Comparison of ENCODE assay signal across 18 mouse cellular contexts in the genomic region with DNA sequence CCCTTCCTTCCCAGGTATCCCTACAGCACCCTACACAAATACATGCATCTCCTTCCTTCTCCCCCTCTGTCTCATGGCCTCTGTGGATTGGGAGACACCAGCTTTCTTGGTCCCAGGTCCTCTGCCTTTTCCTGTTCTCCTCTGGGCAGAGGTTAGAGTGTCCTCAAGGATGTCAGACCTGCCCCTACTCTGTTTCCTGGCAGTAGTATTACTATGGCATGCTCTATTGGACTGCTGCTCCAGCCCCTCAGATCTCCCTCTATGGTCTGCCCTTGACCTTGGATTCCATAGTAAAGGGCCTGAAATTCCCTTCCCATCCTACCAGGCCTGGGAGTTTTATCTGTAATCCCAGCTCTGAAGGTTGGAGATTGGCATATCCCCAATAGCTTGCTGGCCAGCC. TPM values are rescaled to one million over a fixed set of nuclear protein-coding genes. Genes with fewer than 3 reads are reported as not detected.
DNase-seq lines count a peak whose midpoint lies in the region; ATAC-seq and TF ChIP-seq lines count a peak whose summit lies in the region.
"Had no signal": no experiment of that assay in that cellular context is flagged by ENCODE, and none has a peak within 500 bp of the region (broad histone marks: within the 10 kb centered on the region; RNA-seq: fewer than 3 reads in every experiment).

No protein-coding gene starts in this region.

- H3K79me2 ChIP-seq in liver, adult 2 months (ENCODE audit: control insufficient read depth, insufficient read depth, low read length), result no peaks in the 10 kb centered on the region
- H3K79me2 ChIP-seq in myocyte (ENCODE audit: control insufficient read depth, insufficient read depth), result no peaks in the 10 kb centered on the region

- H3K4me3 ChIP-seq in liver, adult 2 months (ENCODE audit: insufficient read depth, low read depth, low read length), result no peak overlapping the region
- no peak overlapping the region; the same call in 1 of the 2 replicates for H3K4me3 ChIP-seq in embryonic facial prominence, embryonic 13.5 days
- peak overlapping the region; percentile 28 for H3K4me3 ChIP-seq in myocyte
- no peak overlapping the region for H3K4me3 ChIP-seq in layer of hippocampus, adult 2 months

- H3K27ac ChIP-seq in liver, adult 2 months (replicated peaks; ENCODE audit: insufficient read depth, low read depth, low read length), result no peak overlapping the region
- H3K27ac ChIP-seq in embryonic facial prominence, embryonic 13.5 days, result no peak overlapping the region
- H3K27ac ChIP-seq in layer of hippocampus, adult 2 months, result no peak overlapping the region
- H3K27ac ChIP-seq: macrophage had no signal

- TF ChIP-seq CTCF in liver, adult 2 months (IDR thresholded peaks at IDR 0.05; ENCODE audit: low read depth, low read length), result no peak
- TF ChIP-seq CTCF in layer of hippocampus, adult 2 months (conservative IDR thresholded peaks at IDR 0.05), result no peak

- DNase-seq in cerebellum, adult 9-11 months, result peak; percentile 21
- no peak for DNase-seq in cerebellum, postnatal 36 days
- peak; percentile 72 for DNase-seq in liver, adult 2 months (ENCODE audit: extremely low read depth, low read depth, low spot score)
- DNase-seq in liver, result no peak
- no peak for DNase-seq in layer of hippocampus, adult 2 months (ENCODE audit: low spot score in 2 of 2)
- DNase-seq: B cell, adult 2 months; cerebellum, adult 11 months; gastrocnemius, postnatal 36 days; heart, postnatal 14 days had no signal

- no peaks in the 10 kb centered on the region for H3K27me3 ChIP-seq in liver, adult 2 months (ENCODE audit: control insufficient read depth, insufficient read depth, low read length)
- H3K27me3 ChIP-seq in embryonic facial prominence, embryonic 13.5 days, result no peaks in the 10 kb centered on the region
- H3K27me3 ChIP-seq in myocyte (ENCODE audit: control insufficient read depth, insufficient read depth, insufficient read length), result no peaks in the 10 kb centered on the region
- H3K27me3 ChIP-seq: kidney, embryonic 15.5 days had no signal

- H3K4me2 ChIP-seq in embryonic facial prominence, embryonic 13.5 days, result peak overlapping the region; percentile 80; the same call in 1 of the 2 replicates
- peak overlapping the region; percentile 68 for H3K4me2 ChIP-seq in myocyte (ENCODE audit: low read depth)

- no peaks in the 10 kb centered on the region for H3K9me3 ChIP-seq in embryonic facial prominence, embryonic 13.5 days

- no peak for TF ChIP-seq POLR2A in liver, adult 2 months (IDR thresholded peaks at IDR 0.05; ENCODE audit: extremely low read depth, insufficient read depth, low read length)
- TF ChIP-seq POLR2A in myocyte (IDR thresholded peaks at IDR 0.05; ENCODE audit: insufficient read length, low read depth), result no peak

- peaks cover 17% of the 10 kb centered on the region for H3K36me3 ChIP-seq in liver, adult 2 months (ENCODE audit: control insufficient read depth, insufficient read depth, low read length)
- peaks cover 23% of the 10 kb centered on the region for H3K36me3 ChIP-seq in embryonic facial prominence, embryonic 13.5 days
- no peaks in the 10 kb centered on the region for H3K36me3 ChIP-seq in myocyte (ENCODE audit: control insufficient read depth, insufficient read depth)

- peaks cover 8% of the 10 kb centered on the region for H3K4me1 ChIP-seq in liver, adult 2 months (ENCODE audit: control insufficient read depth, insufficient read depth, low read length)
- H3K4me1 ChIP-seq in embryonic facial prominence, embryonic 13.5 days, result peaks cover 17% of the 10 kb centered on the region

- H3ac ChIP-seq in myocyte (ENCODE audit: control insufficient read depth, insufficient read length), result no peak overlapping the region

- ATAC-seq in embryonic facial prominence, embryonic 13.5 days (ENCODE audit: insufficient number of reproducible peaks, insufficient read depth, low FRiP score, low TSS enrichment, low read depth), result no peak
- ATAC-seq: inflammation-experienced regulatory T-cells, adult 6 months had no signal

- H3K9ac ChIP-seq in liver, adult 2 months (ENCODE audit: low read depth, low read length), result no peak overlapping the region
- peak overlapping the region; percentile 91; the same call in 1 of the 2 replicates for H3K9ac ChIP-seq in embryonic facial prominence, embryonic 13.5 days

TF ChIP-seq in myocyte, 11 proteins besides CTCF, POLR2A, EP300 and RAD21:
- TF ChIP-seq MYOD1 (IDR thresholded peaks at IDR 0.05; ENCODE audit: control insufficient read depth in 1 of 3, insufficient read length in 2 of 3, low read depth in 2 of 3) (no peak), CEBPB (IDR thresholded peaks at IDR 0.05; ENCODE audit: insufficient read depth, poor library complexity, severe bottlenecking) (no peak), MAX (IDR thresholded peaks at IDR 0.05; ENCODE audit: low read depth) (no peak), REST (IDR thresholded peaks at IDR 0.05; ENCODE audit: insufficient read depth, insufficient read length) (no peak), MYOG (IDR thresholded peaks at IDR 0.05; ENCODE audit: control insufficient read depth in 1 of 3, insufficient read depth in 1 of 3, insufficient read length in 2 of 3, low read depth in 2 of 3) (no peak), POLR2AphosphoS2 (IDR thresholded peaks at IDR 0.05; ENCODE audit: insufficient read length, low read depth) (no peak), SRF (IDR thresholded peaks at IDR 0.05; ENCODE audit: control insufficient read depth, insufficient read length, low read depth) (no peak)

RNA-seq across cellular contexts. Expression of a gene that starts 1.6 kb away (rescaled TPM):
- 6.5 and 8.6 TPM in 2 replicates for total RNA-seq in liver, adult 2 months (2014; rRNA removed)
- 9.8 and 15.1 TPM in 2 replicates for polyA plus RNA-seq in liver, adult 2 months (2012; rRNA removed)
- 30.8 and 34.0 TPM in 2 replicates for polyA plus RNA-seq in embryonic facial prominence, embryonic 13.5 days (2015; fragmentation: Nextera tagmentation; extraction: Ambion mirVana)
- 36.7 TPM for polyA plus RNA-seq in myocyte (2012; fragmentation: generic; extraction: Trizol)
- total RNA-seq in layer of hippocampus, adult 2 months (2021), result 10 to 100 TPM; 13.5 to 14.7 TPM

RNA-seq across cellular contexts. Expression of a gene that starts 15.5 kb away (rescaled TPM):
- 0.18 and 0.87 TPM in 2 replicates for total RNA-seq in liver, adult 2 months (2014; rRNA removed)
- 0.47 and 1.7 TPM in 2 replicates for polyA plus RNA-seq in liver, adult 2 months (2012; rRNA removed)
- polyA plus RNA-seq in embryonic facial prominence, embryonic 13.5 days (2015; fragmentation: Nextera tagmentation; extraction: Ambion mirVana), result 0.37 TPM in 1 of 2 replicates, not detected in the other
- polyA plus RNA-seq in myocyte (2012; fragmentation: generic; extraction: Trizol), result 0.01 TPM
- not detected for total RNA-seq in layer of hippocampus, adult 2 months (2021)
- total RNA-seq: gastrocnemius, postnatal 36 days; layer of hippocampus, adult 8-10 months; left cerebral cortex, adult 8-10 months; midbrain, postnatal 0 days had no signal
- polyA plus RNA-seq: erythroblast, embryonic 14.5 days had no signal

RNA-seq across cellular contexts. Expression of a gene that starts 32.7 kb away (rescaled TPM):
- 5.0 TPM in 1 of 2 replicates, not detected in the other for total RNA-seq in liver, adult 2 months (2014; rRNA removed)
- 0.21 and 0.34 TPM in 2 replicates for polyA plus RNA-seq in liver, adult 2 months (2012; rRNA removed)
- 7.9 and 11.5 TPM in 2 replicates for polyA plus RNA-seq in embryonic facial prominence, embryonic 13.5 days (2015; fragmentation: Nextera tagmentation; extraction: Ambion mirVana)
- polyA plus RNA-seq in myocyte (2012; fragmentation: generic; extraction: Trizol), result 1,699 TPM
- total RNA-seq in layer of hippocampus, adult 2 months (2021), result under 1 TPM; 0.81 to 0.84 TPM
- polyA plus RNA-seq: erythroblast, embryonic 14.5 days; macrophage had no signal

RNA-seq across cellular contexts. Expression of a gene that starts 33.6 kb away (rescaled TPM):
- total RNA-seq in liver, adult 2 months (2014; rRNA removed), result 1.3 and 1.7 TPM in 2 replicates
- polyA plus RNA-seq in liver, adult 2 months (2012; rRNA removed), result 2.1 and 2.8 TPM in 2 replicates
- 2.9 and 3.1 TPM in 2 replicates for polyA plus RNA-seq in embryonic facial prominence, embryonic 13.5 days (2015; fragmentation: Nextera tagmentation; extraction: Ambion mirVana)
- 3.5 TPM for polyA plus RNA-seq in myocyte (2012; fragmentation: generic; extraction: Trizol)
- 1 to 10 TPM; 7.0 to 7.6 TPM for total RNA-seq in layer of hippocampus, adult 2 months (2021)

RNA-seq across cellular contexts. Expression of a gene that starts 45.1 kb away (rescaled TPM):
- total RNA-seq in liver, adult 2 months (2014; rRNA removed), result 4.6 and 7.7 TPM in 2 replicates
- 36.2 and 43.1 TPM in 2 replicates for polyA plus RNA-seq in liver, adult 2 months (2012; rRNA removed)
- polyA plus RNA-seq in embryonic facial prominence, embryonic 13.5 days (2015; fragmentation: Nextera tagmentation; extraction: Ambion mirVana), result 53.4 and 57.8 TPM in 2 replicates
- 58.8 TPM for polyA plus RNA-seq in myocyte (2012; fragmentation: generic; extraction: Trizol)
- total RNA-seq in layer of hippocampus, adult 2 months (2021), result 10 to 100 TPM; 69.1 to 70.1 TPM

Comparison
In these comparisons a context has a peak if more than half of its experiments do, and no peak if none do; other contexts are left out.
1. DNase-seq: peak in cerebellum, adult 9-11 months (single experiment) and liver, adult 2 months (single experiment); none in cerebellum, postnatal 36 days (0 of 2), liver (single experiment) and layer of hippocampus, adult 2 months (0 of 2).
2. RNA of a gene that starts 32.7 kb away (polyA plus RNA-seq): 1,699 TPM in myocyte (single experiment); 7.9 to 11.5 TPM in embryonic facial prominence, embryonic 13.5 days and 0.21 to 0.34 TPM in liver, adult 2 months; every median in the first group is over 100 times any median in the second.